Mouse (Mus musculus) kidney, adult 2 months (tissue): ENCODE measurements at regions not wholly inside any gene's neighbourhood (a gene's known extent, or its start where the extent isn't known, plus 50 kb on each side); places are given as distances from the start of the nearest gene placed in this dataset.

Experiments
- CTCF ChIP-seq: fragments of 200-500 bp; conservative IDR thresholded peaks from 2 replicates; pipeline ENCODE4 v1.5.1; 2011; ENCODE audit warnings: low read depth, mild to moderate bottlenecking, control low read depth, low read length, moderate library complexity, mixed read lengths; ENCODE audit not compliant: insufficient read depth, insufficient read length
- POLR2A ChIP-seq: fragments of 200-500 bp; IDR thresholded peaks from one replicate; pipeline ENCODE4 v1.6.1; 2011; ENCODE audit warnings: low read depth, low read length, control low read depth

GRCm38 (mm10) chr13:5211659-5212058, 602.7 kb upstream of the Akr1e1 start:
- TF ChIP-seq CTCF, result no peak
- no peak for TF ChIP-seq POLR2A
